Mouse (Mus musculus): ENCODE measurements around the gene Glis1. TPM values are rescaled to one million over a fixed set of nuclear protein-coding genes. Genes with fewer than 3 reads are reported as not detected.

Gene Glis1
- polyA plus RNA-seq, 1 experiment from 2014 or later: 2.7 TPM

DNA sequence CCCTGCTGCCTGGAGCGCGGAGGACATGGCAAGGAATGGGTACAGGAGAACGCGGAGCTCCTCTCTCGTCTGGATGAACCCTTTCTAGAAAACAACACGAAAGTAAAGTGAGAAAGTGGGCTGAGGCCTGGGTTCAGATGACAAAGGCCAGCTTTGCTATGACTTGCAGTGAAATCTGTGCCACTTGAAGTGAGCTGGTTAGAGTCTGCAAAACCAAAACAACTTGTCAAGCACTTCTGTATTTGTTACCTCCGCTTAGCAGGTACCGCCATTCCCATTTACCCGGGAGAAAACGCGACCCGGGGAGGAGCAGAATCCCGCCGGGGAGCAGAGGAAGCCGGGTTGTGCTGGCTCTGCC lies 414 bp upstream of the Glis1 start:
- Histone ChIP-seq H3K4me2 (peak overlapping the region; percentile 93), H3K9me3 (no peaks in the 10 kb centered on the region), H3K9ac (peak overlapping the region; percentile 81), H3K27ac (replicated peaks) (no peak overlapping the region), H3K4me3 (peak overlapping the region; percentile 64), H3K4me1 (replicated peaks) (peaks cover 12% of the 10 kb centered on the region), H3K27me3 (peaks cover 67% of the 10 kb centered on the region), H3K36me3 (no peaks in the 10 kb centered on the region)
- 6% methylated on average over 15 of the region's 15 CpGs for WGBS
- no peak for ATAC-seq (ENCODE audit: low read depth)

DNA sequence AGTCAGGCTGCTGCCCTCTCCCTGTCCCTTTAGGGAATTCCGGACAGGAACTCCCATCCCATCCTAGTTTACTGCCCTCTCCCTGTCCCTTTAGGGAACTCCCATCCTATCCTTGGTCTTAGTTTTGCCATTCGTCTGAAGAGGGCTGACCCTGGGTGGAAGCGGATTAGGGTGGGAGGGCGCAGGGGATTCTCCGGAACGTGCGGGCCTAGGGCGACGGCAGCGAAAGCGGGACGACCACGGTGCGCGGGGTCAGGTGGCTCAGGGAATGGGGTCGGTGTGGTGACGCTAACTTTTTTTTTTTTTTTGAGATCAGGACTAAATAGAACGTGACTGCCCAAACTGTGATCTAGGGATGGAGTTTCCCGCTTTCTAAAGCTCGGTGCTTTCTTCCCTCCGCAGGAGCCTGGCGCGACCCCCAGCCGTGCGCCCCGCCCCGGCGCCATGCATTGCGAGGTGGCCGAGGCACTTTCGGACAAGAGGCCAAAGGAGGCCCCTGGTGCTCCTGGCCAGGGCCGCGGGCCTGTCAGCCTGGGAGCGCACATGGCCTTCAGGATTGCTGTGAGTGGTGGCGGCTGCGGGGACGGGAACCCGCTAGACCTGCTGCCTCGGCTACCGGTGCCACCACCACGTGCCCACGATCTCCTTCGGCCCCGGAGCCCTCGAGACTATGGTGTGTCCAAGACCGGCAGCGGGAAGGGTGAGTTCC lies 1.0 kb downstream of the Glis1 start:
- H3K36me3 ChIP-seq: no peaks in the 10 kb centered on the region

DNA sequence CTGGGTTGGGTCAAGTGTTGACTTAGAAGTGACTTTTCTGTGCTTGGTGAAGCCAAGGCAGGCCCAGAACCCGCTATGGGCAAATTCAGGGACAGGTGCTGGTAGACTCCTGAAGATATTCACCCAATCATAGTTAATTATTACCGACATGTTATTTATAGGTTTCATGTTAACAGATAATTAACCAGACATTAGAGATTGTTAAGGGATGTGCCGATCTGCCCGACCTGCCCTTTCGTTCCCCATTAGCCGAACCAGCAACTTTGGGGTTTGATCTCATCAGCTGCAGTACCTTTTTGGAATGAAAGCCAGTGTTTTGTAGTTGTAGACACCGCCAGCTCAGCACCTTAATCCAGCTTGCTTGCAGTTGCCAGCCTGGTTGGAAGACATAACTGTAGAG lies 2.1 kb downstream of the Glis1 start:
- no peak for ATAC-seq (ENCODE audit: low read depth)
- Histone ChIP-seq H3K4me3 (no peak overlapping the region), H3K4me1 (replicated peaks) (peaks cover 18% of the 10 kb centered on the region), H3K27ac (replicated peaks) (no peak overlapping the region), H3K36me3 (no peaks in the 10 kb centered on the region), H3K9ac (no peak overlapping the region), H3K9me3 (no peaks in the 10 kb centered on the region), H3K4me2 (no peak overlapping the region), H3K27me3 (peaks cover 84% of the 10 kb centered on the region)
- 90% methylated on average over 7 of the region's 7 CpGs for WGBS

More for the DNA sequence above, 1.0 kb downstream of the Glis1 start:
- Histone ChIP-seq H3K9me3 (no peaks in the 10 kb centered on the region), H3K27me3 (peaks cover 76% of the 10 kb centered on the region), H3K4me3 (peak overlapping the region; percentile 64), H3K27ac (replicated peaks) (no peak overlapping the region), H3K4me1 (replicated peaks) (peaks cover 15% of the 10 kb centered on the region), H3K9ac (peak overlapping the region; percentile 81), H3K4me2 (peak overlapping the region; percentile 93)
- 1% methylated on average over 46 of the region's 47 CpGs for WGBS
- ATAC-seq (ENCODE audit: low read depth): peak; percentile 48; the same call in 1 of the 2 replicates

DNA sequence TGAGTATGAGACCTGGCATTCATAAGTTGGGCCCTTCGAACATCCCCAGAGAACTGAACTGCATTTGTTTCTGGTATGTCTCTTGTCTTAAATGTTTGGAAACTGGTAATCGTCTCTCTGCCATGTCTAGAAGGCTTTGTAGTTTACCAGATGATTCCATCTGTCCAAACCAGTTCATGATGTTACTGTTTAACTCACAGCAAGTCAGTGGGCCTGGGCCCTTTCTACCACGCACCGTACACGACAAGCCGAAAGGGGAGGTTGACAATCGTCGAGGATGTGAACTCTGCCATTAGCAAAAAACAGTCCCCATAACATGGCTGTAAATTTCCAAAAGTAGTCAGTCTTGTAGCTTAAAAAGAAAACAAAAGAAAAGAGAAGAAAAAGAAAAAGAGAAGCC lies 4.3 kb downstream of the Glis1 start:
- no peak for ATAC-seq (ENCODE audit: low read depth)
- peaks cover 80% of the 10 kb centered on the region for H3K27me3 ChIP-seq

DNA sequence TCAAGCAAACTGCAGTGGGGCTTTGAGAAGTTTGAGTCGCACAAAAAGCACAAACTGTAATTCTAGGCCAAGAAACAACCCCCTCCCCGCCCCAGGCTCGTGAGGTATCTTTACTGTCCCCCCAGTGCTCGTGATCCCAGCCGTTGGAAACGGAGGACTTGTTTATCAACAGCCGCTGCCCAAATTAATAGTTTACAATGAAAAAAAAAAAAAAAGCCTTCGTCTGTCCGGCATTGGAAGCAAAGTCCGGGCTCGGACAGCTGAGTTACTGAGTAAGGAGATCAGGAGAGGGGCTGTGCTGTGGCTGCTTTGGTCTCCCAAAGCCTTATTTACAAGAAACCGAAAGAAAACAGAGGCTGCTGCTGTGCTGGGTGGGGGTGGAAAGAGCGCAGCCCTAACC lies 5.9 kb downstream of the Glis1 start:
- Histone ChIP-seq H3K27me3 (peaks cover 75% of the 10 kb centered on the region), H3K27ac (replicated peaks) (no peak overlapping the region), H3K9me3 (no peaks in the 10 kb centered on the region), H3K9ac (no peak overlapping the region), H3K4me3 (no peak overlapping the region), H3K4me1 (replicated peaks) (peaks cover 21% of the 10 kb centered on the region), H3K4me2 (peak overlapping the region; percentile 25), H3K36me3 (no peaks in the 10 kb centered on the region)
- no peak for ATAC-seq (ENCODE audit: low read depth)
- 28% methylated on average over 13 of the region's 13 CpGs for WGBS

More for the DNA sequence above, 4.3 kb downstream of the Glis1 start:
- peaks cover 26% of the 10 kb centered on the region for H3K4me1 ChIP-seq (replicated peaks)
- H3K27ac ChIP-seq (replicated peaks): no peak overlapping the region
- H3K9ac ChIP-seq: no peak overlapping the region
- no peaks in the 10 kb centered on the region for H3K9me3 ChIP-seq
- no peak overlapping the region for H3K4me3 ChIP-seq
- no peaks in the 10 kb centered on the region for H3K36me3 ChIP-seq
- no peak overlapping the region for H3K4me2 ChIP-seq
- 78% methylated on average over 8 of the region's 8 CpGs for WGBS

DNA sequence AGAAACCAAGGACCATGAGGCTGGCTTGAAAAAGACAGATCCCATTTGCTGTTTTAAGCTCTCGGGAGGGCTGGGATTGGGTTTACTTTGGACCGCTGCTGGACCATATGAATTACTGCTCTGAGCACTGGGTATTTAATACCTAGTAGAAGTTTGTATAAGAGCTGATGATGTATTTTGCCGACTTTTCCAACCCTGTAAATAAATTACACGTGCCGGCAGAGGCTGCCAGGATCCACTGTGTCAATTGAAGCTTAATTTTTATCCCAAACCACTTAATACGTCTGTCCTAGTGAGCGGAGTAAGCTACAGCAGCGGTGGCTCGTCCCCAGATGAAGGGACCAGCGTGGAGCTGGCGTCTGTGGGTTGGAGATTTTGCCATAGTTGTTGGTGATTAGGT lies 7.9 kb downstream of the Glis1 start:
- peaks cover 55% of the 10 kb centered on the region for H3K27me3 ChIP-seq
- peaks cover 14% of the 10 kb centered on the region for H3K4me1 ChIP-seq (replicated peaks)
- ATAC-seq (ENCODE audit: low read depth): no peak
- H3K4me3 ChIP-seq: no peak overlapping the region
- H3K4me2 ChIP-seq: no peak overlapping the region
- no peaks in the 10 kb centered on the region for H3K36me3 ChIP-seq
- no peak overlapping the region for H3K9ac ChIP-seq
- H3K9me3 ChIP-seq: no peaks in the 10 kb centered on the region
- no peak overlapping the region for H3K27ac ChIP-seq (replicated peaks)
- WGBS: 57% methylated on average over 11 of the region's 11 CpGs

DNA sequence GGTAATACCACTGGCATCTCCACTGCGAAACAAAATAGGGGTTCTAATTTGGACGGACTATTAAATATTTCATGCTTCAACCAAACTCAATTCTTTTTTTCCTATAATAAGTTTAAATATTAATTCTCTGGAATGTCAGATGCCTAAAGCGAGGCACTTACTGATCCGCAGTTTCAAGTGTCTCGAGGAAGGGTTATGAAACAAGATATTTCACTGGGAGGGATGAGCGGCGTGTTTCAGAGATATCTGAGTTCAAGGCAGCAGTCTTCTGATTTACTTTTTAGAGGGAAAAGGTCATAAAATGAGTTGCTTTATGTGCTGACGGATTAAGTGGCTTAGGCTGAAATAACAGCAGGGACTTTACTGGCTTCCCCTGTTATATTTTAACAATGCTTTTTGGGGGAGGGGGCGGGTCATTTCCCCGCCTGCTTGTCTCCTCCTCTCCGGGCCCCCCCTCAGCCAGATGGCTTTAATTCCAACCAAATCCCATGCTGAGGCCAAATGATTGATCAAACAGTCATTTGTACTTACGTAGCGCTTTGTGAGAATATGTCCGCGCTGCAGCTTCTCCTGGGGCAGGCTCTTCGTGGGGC lies 8.6 kb downstream of the Glis1 start:
- Histone ChIP-seq H3K4me2 (no peak overlapping the region), H3K9me3 (no peaks in the 10 kb centered on the region), H3K36me3 (no peaks in the 10 kb centered on the region), H3K27me3 (peaks cover 48% of the 10 kb centered on the region), H3K4me3 (no peak overlapping the region), H3K9ac (no peak overlapping the region), H3K27ac (replicated peaks) (no peak overlapping the region), H3K4me1 (replicated peaks) (peaks cover 14% of the 10 kb centered on the region)
- WGBS: 34% methylated on average over 16 of the region's 16 CpGs
- no peak for ATAC-seq (ENCODE audit: low read depth)

DNA sequence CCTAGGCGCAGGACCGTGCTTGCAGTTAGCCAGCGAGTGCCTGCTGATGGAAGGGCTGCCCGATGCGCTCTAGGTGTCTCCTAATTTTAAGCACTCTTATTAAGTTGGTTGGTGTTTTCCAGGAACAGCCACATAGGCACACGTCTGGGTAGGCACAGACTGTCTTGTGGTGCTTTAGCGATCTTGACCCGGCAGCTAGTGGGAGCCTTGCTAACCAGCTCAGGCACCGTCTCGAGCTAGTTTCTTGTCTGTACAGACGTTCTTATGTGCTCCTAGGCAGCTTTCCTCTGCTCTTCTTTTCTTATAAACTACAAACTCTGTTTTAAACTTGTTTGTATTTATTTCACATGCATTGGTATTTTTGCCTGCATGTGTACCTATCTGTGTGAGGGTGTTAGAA lies 9.2 kb downstream of the Glis1 start:
- Histone ChIP-seq H3K9ac (no peak overlapping the region), H3K36me3 (no peaks in the 10 kb centered on the region)
- ATAC-seq (ENCODE audit: low read depth): no peak

DNA sequence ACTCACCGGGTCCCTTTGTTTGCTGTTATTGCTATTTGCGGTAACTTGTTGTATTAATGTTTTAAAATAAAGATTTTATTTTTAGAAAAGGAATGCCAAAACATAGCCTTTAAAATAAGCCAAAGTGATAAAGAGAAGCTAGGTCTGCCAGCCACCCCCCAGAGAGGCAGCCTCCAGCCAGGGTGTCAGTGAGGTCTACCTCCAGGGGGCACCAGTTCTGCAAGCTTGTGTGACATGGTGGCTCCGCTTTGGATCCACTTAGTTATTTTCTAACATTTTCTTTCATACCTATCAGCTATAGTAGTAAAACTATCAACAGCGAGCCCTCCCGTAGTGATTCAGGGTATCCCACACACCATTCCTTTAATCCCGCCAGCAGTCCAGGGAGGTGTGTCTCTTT lies 14.1 kb downstream of the Glis1 start:
- no peaks in the 10 kb centered on the region for H3K9me3 ChIP-seq
- no peak overlapping the region for H3K9ac ChIP-seq
- H3K27ac ChIP-seq (replicated peaks): no peak overlapping the region
- 88% methylated on average over 6 of the region's 6 CpGs for WGBS
- ATAC-seq (ENCODE audit: low read depth): no peak
- peaks cover 2% of the 10 kb centered on the region for H3K4me1 ChIP-seq (replicated peaks)
- no peak overlapping the region for H3K4me2 ChIP-seq
- H3K27me3 ChIP-seq: peaks cover 11% of the 10 kb centered on the region; the same call in 1 of the 2 replicates
- H3K4me3 ChIP-seq: no peak overlapping the region
- no peaks in the 10 kb centered on the region for H3K36me3 ChIP-seq

More for the DNA sequence above, 9.2 kb downstream of the Glis1 start:
- Histone ChIP-seq H3K4me3 (no peak overlapping the region), H3K27ac (replicated peaks) (no peak overlapping the region), H3K4me2 (no peak overlapping the region), H3K4me1 (replicated peaks) (peaks cover 14% of the 10 kb centered on the region), H3K27me3 (peaks cover 41% of the 10 kb centered on the region), H3K9me3 (no peaks in the 10 kb centered on the region)
- WGBS: 51% methylated on average over 11 of the region's 11 CpGs

DNA sequence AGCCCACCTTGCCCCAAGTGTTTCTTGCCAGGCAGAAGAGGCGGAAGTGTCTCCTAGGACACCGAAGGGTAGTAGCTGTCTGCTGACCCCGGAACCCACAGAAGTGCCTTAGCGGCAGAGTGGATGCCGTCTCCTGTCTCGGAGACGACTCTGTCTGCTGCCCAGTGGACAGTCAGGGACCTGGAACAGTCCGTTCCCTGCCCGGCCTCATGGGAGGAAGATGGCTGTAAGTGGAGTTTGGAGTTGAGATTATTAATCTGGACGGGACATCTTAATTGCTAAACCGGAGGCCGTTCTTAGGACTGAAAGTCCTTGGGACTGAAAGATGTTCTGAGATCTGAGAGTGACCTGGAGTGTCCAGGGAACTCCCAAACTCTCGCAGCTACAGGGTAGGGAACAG lies 15.1 kb downstream of the Glis1 start:
- Histone ChIP-seq H3K36me3 (no peaks in the 10 kb centered on the region), H3K9me3 (no peaks in the 10 kb centered on the region), H3K4me3 (no peak overlapping the region), H3K9ac (no peak overlapping the region), H3K4me2 (no peak overlapping the region), H3K27ac (replicated peaks) (no peak overlapping the region), H3K27me3 (peaks cover under 1% of the 10 kb centered on the region; the same call in 1 of the 2 replicates), H3K4me1 (replicated peaks) (no peaks in the 10 kb centered on the region)
- 89% methylated on average over 13 of the region's 13 CpGs for WGBS
- ATAC-seq (ENCODE audit: low read depth): no peak

DNA sequence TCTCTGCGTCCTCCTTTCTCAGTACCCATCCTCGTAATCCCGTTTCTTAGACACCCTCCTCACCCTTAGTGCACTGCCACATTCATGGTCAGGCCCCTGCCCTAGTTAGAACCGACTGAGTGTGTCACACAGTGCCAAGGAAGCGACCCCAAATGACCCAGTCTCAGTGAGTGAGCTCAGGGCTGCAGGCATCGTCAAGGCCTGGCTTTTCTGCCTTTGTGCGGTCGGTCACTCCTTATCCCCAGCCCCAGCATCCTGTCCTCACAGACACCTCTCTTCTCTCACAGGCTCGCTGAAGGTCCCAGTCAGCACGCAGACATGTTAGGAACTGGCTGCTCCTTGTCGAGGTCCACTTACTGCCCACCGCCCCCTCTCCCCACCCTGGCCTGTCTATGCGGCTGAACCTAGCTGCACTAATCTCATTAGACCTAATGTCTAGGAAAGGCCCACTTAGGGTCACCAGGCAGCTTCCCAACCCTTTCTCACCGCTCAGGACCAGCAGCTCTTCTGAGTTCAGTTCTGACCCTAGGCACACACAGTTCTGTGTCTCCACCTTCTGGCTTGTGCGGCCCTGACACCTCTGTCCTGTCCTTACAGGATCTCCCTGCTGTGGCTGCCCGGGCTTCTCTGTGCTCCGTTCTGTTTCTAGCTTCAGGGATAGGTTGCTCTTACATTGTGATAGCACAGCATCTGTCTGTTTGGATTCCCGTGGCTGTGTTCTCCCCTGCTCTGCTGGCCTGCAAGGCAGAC lies 18.1 kb downstream of the Glis1 start:
- Histone ChIP-seq H3K27me3 (no peaks in the 10 kb centered on the region), H3K4me1 (replicated peaks) (no peaks in the 10 kb centered on the region), H3K4me3 (no peak overlapping the region), H3K27ac (replicated peaks) (no peak overlapping the region), H3K9ac (no peak overlapping the region), H3K4me2 (no peak overlapping the region), H3K36me3 (no peaks in the 10 kb centered on the region), H3K9me3 (no peaks in the 10 kb centered on the region)
- 79% methylated on average over 18 of the region's 18 CpGs for WGBS
- no peak for ATAC-seq (ENCODE audit: low read depth)
